Mouse (Mus musculus) bone marrow macrophage, adult 2 months (primary cell): Measurements from ENCODE around the gene Cerk.

Experiments used
- CTCF ChIP-seq: IDR thresholded peaks from 2 replicates; pipeline ENCODE4 v1.5.1; 2012; ENCODE audit warnings: low read depth, mild to moderate bottlenecking, low read length, moderate library complexity
- POLR2A ChIP-seq: IDR thresholded peaks from 2 replicates; pipeline ENCODE4 v1.6.1; 2012; ENCODE audit warnings: mild to moderate bottlenecking, low read depth, low read length, borderline replicate concordance

- TF ChIP-seq CTCF (no peak), POLR2A (no peak)
Observed at GRCm38 (mm10) chr15:86122261-86122949, 63.5 kb downstream of the Cerk start.
